Mouse (Mus musculus): ENCODE data around the gene Cbx2. TPM values are rescaled to one million over a fixed set of nuclear protein-coding genes. Genes with fewer than 3 reads are reported as not detected.
A peak's percentile ranks its signal among the peaks of the same experiment; 100 is the strongest.

Cbx2 gene
- polyA plus RNA-seq, 1 experiment from 2014 or later: 24.9 TPM

DNA sequence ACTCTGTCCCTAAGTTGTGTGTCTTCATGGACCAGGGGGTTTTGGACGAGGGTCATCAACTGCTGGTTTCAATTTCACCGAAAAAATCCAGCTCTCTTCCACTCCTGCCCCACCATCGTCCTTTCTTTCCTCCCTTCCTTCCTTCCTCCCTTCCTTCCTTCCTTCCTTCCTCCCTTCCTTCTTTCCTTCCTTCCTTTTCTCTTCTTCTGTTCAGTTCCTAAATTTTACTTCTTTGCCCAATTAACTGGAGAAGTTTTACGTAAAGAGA, 20.4 kb downstream of the Cbx2 start:
- ATAC-seq (ENCODE audit: insufficient number of reproducible peaks, insufficient read depth, low FRiP score, low read depth): no peak
- H3K4me3 ChIP-seq (ENCODE audit: low read depth, low read length): no peak overlapping the region

DNA sequence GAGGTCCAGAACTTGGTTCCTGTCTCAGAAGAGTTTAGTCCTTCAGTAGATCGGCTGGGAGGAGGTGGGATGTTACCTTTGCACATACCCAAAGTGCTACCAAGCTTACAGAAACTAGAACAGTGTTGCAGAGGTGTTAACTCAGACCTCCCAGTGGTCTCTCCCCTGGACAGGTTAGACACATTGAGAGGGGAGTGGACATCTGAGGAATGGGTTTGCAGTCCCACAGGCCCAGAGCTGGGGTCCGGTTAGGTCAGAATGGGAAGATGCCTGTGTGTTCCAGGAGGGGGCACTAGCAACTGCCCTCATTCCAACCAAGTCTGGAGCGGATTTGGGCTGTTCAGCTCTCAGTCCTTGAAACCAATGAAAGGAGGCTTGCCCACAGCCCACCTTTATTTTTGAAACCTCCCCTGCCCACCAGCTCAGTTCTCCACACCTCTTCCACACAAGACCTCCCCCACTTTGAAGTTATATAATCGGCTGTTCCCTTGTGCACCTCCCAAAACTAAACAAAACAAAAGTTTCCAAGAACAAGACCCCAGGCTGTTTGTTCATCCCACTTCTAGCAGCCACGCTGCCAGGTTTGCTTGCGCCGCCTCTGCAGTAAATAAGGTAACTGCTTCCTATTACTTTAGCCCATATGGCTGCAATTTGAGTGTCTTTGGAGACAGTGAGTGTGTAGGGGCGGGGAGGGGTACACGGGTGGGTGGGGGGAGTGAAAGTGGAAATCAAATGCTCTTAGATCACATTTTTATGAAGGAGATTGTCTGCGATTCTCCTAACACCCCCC, 21.2 kb downstream of the Cbx2 start:
- H3K36me3 ChIP-seq (ENCODE audit: control insufficient read depth, insufficient read depth, low read length): no peaks in the 10 kb centered on the region
- no peak for ATAC-seq (ENCODE audit: insufficient number of reproducible peaks, insufficient read depth, low FRiP score, low read depth)
- H3K27ac ChIP-seq (ENCODE audit: low read length): no peak overlapping the region
- no peaks in the 10 kb centered on the region for H3K9me3 ChIP-seq (ENCODE audit: control insufficient read depth, low read depth, low read length)
- no peak overlapping the region for H3K9ac ChIP-seq (replicated peaks; ENCODE audit: low read depth, low read length)
- H3K4me2 ChIP-seq (replicated peaks; ENCODE audit: low read depth, low read length): no peak overlapping the region
- WGBS: 4% methylated on average over 10 of the region's 10 CpGs
- no peak overlapping the region for H3K4me3 ChIP-seq (ENCODE audit: low read depth, low read length)
- H3K27me3 ChIP-seq (ENCODE audit: control insufficient read depth, insufficient read depth, low read length): peaks cover 58% of the 10 kb centered on the region
- peaks cover 47% of the 10 kb centered on the region for H3K4me1 ChIP-seq (ENCODE audit: control insufficient read depth, insufficient read depth, low read length)

More for the DNA sequence above, 20.4 kb downstream of the Cbx2 start:
- no peaks in the 10 kb centered on the region for H3K9me3 ChIP-seq (ENCODE audit: control insufficient read depth, low read depth, low read length)
- H3K27ac ChIP-seq (ENCODE audit: low read length): no peak overlapping the region
- WGBS: 5% methylated on average over 4 of the region's 4 CpGs
- H3K4me1 ChIP-seq (ENCODE audit: control insufficient read depth, insufficient read depth, low read length): peaks cover 47% of the 10 kb centered on the region
- H3K36me3 ChIP-seq (ENCODE audit: control insufficient read depth, insufficient read depth, low read length): peaks cover 4% of the 10 kb centered on the region; the same call in 1 of the 2 replicates
- no peak overlapping the region for H3K9ac ChIP-seq (replicated peaks; ENCODE audit: low read depth, low read length)
- H3K4me2 ChIP-seq (replicated peaks; ENCODE audit: low read depth, low read length): no peak overlapping the region
- peaks cover 56% of the 10 kb centered on the region for H3K27me3 ChIP-seq (ENCODE audit: control insufficient read depth, insufficient read depth, low read length)

DNA sequence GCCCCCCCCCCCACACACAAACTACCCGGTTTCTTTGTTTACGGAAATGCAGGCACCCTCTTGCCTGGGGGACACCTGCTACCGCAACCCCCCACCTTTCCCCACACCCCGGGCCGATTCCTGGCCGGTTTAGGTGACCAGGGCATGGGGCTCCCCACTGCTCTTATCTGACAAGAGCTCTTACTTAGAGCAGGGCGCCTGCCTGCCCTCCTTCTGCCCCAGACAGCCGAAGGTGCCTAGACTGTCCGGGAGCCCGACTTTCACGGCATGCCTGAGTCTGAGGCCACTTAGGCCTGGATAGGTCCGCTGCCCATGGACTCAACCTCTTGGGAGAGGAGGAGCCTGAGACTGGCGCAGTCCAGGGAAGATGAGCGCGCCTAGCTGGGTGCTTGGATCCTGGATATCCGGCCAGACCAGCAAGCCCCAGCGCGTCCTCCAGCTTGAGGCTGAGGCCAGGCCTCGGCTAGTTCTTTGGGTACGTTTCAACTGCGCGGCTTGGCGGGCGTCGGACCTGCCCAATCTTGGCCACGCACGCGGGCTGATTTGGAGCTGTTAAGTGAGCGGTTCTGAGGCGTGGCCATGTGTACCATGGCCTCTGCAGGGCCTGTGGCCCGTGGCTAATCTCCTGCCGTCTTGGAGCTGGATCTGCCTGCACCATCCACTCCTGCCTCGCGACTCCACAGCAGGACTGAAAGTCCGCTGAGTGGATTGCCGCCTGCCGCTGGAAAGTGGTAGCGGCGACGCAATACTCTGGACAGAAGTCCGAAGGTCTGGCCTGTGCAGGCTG, 22.0 kb downstream of the Cbx2 start:
- Histone ChIP-seq H3K4me1 (ENCODE audit: control insufficient read depth, insufficient read depth, low read length) (peaks cover 40% of the 10 kb centered on the region), H3K27ac (ENCODE audit: low read length) (no peak overlapping the region), H3K9me3 (ENCODE audit: control insufficient read depth, low read depth, low read length) (no peaks in the 10 kb centered on the region), H3K4me2 (replicated peaks; ENCODE audit: low read depth, low read length) (0 out of 2 replicates have a peak overlapping the region, but pooled peaks have one; percentile 12), H3K36me3 (ENCODE audit: control insufficient read depth, insufficient read depth, low read length) (no peaks in the 10 kb centered on the region), H3K4me3 (ENCODE audit: low read depth, low read length) (peak overlapping the region; percentile 5; the same call in 1 of the 2 replicates), H3K27me3 (ENCODE audit: control insufficient read depth, insufficient read depth, low read length) (peaks cover 64% of the 10 kb centered on the region), H3K9ac (replicated peaks; ENCODE audit: low read depth, low read length) (no peak overlapping the region)
- no peak for ATAC-seq (ENCODE audit: insufficient number of reproducible peaks, insufficient read depth, low FRiP score, low read depth)
- WGBS: 2% methylated on average over 41 of the region's 41 CpGs

DNA sequence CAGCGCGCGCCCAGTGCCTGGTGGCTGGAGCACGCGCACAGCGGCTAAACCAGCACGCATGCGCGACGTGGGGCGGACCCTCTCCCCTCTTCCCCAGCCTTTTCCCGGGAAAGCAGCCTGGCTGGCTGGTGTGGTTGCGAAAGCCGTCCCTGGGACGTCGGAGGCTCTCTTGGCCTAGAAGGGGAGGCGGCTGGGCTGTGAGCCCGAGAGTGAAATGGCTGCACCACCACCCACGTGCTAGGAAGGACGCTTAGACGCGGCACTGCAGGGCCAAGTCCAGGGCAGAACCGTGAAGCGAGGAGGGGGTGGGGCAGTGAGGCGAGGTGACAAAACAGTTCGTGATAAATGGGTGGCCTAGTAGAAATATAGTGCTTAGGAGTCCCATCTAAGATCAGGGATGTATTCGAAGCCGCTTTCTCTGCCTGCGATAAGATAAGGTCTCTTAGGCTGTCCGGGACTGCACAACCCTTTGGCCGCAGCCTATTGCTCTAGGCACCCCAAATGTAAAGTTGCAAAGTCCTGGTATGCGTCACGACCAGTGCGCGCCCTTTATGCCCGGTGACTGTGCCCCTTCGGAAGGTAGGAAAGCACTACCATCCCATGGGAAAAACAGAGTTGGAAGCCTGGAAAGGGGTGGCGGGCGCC, 24.0 kb downstream of the Cbx2 start:
- under 1% methylated on average over 39 of the region's 39 CpGs for WGBS
- Histone ChIP-seq H3K4me2 (replicated peaks; ENCODE audit: low read depth, low read length) (peak overlapping the region; percentile 45), H3K4me1 (ENCODE audit: control insufficient read depth, insufficient read depth, low read length) (peaks cover 32% of the 10 kb centered on the region), H3K9me3 (ENCODE audit: control insufficient read depth, low read depth, low read length) (no peaks in the 10 kb centered on the region), H3K27me3 (ENCODE audit: control insufficient read depth, insufficient read depth, low read length) (peaks cover 79% of the 10 kb centered on the region), H3K4me3 (ENCODE audit: low read depth, low read length) (peak overlapping the region; percentile 29), H3K27ac (ENCODE audit: low read length) (no peak overlapping the region), H3K9ac (replicated peaks; ENCODE audit: low read depth, low read length) (no peak overlapping the region), H3K36me3 (ENCODE audit: control insufficient read depth, insufficient read depth, low read length) (no peaks in the 10 kb centered on the region)
- peak; percentile 10; the same call in 1 of the 2 replicates for ATAC-seq (ENCODE audit: insufficient number of reproducible peaks, insufficient read depth, low FRiP score, low read depth)

DNA sequence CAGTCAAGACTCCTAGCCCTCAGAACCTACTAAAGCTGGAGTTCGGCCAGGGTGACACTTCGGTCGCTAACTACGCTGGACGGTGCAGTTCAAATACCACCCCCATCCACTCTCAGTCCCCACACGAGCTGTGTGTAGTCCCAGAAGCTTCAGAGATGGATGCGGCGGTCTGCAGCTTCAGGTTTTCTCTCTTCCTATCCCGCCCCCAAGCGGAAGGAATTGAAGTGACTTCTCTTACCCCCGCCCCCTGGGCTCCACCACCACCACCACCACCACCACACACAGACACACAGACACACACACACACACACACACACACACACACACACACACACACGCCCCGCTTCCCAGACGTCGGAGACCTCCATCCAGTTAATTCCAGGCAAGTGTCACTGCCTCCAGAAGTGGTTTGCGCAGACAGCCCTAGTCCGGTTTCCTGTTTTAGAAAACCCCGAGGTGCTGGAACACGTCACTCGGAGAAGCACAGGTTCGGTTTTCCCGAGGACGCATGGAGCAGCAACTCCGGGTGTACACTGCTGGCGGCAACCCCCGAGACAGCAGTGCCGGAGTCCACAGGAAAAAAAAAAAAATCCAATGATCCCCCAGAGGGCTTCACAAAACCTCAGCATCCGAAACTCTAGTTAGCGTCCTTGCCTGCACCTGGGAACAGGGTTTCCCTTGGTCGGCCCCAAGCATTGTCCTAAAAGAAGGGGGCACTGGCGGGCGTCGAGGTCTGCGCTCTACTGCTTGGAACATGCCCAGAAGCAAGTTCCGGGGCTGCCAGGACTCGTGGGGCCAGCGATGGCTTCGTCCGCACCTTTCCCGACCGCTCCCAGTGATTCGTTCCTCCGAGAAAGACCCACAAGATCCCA, 24.7 kb downstream of the Cbx2 start:
- Histone ChIP-seq H3K9me3 (ENCODE audit: control insufficient read depth, low read depth, low read length) (no peaks in the 10 kb centered on the region), H3K9ac (replicated peaks; ENCODE audit: low read depth, low read length) (no peak overlapping the region), H3K4me3 (ENCODE audit: low read depth, low read length) (peak overlapping the region; percentile 29; the same call in 1 of the 2 replicates), H3K4me2 (replicated peaks; ENCODE audit: low read depth, low read length) (peak overlapping the region; percentile 45), H3K4me1 (ENCODE audit: control insufficient read depth, insufficient read depth, low read length) (peaks cover 29% of the 10 kb centered on the region), H3K36me3 (ENCODE audit: control insufficient read depth, insufficient read depth, low read length) (no peaks in the 10 kb centered on the region), H3K27ac (ENCODE audit: low read length) (no peak overlapping the region), H3K27me3 (ENCODE audit: control insufficient read depth, insufficient read depth, low read length) (peaks cover 78% of the 10 kb centered on the region)
- no peak for ATAC-seq (ENCODE audit: insufficient number of reproducible peaks, insufficient read depth, low FRiP score, low read depth)
- under 1% methylated on average over 42 of the region's 43 CpGs for WGBS

DNA sequence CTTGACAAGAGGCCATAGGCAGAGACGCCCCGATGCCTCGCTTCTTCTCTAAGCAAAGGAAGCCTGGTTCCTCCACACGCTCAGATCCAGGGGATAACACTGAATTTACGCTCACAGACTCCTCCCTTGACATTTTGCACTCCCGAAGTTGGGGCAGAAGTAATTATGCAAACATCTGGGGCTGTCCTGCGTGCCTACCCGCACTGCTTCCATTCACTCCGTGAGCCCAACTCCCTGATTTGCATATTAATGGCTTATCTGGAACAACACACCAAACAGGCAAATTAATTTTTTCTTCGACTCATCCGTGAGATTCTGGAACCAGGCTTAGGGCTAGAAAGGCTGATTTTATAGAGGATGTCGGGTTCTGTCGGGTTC, 25.4 kb downstream of the Cbx2 start:
- H3K36me3 ChIP-seq (ENCODE audit: control insufficient read depth, insufficient read depth, low read length): no peaks in the 10 kb centered on the region
- no peaks in the 10 kb centered on the region for H3K9me3 ChIP-seq (ENCODE audit: control insufficient read depth, low read depth, low read length)
- H3K4me3 ChIP-seq (ENCODE audit: low read depth, low read length): no peak overlapping the region
- no peak for ATAC-seq (ENCODE audit: insufficient number of reproducible peaks, insufficient read depth, low FRiP score, low read depth)
- peaks cover 78% of the 10 kb centered on the region for H3K27me3 ChIP-seq (ENCODE audit: control insufficient read depth, insufficient read depth, low read length)
- no peak overlapping the region for H3K9ac ChIP-seq (replicated peaks; ENCODE audit: low read depth, low read length)
- peaks cover 31% of the 10 kb centered on the region for H3K4me1 ChIP-seq (ENCODE audit: control insufficient read depth, insufficient read depth, low read length)
- no peak overlapping the region for H3K4me2 ChIP-seq (replicated peaks; ENCODE audit: low read depth, low read length)
- no peak overlapping the region for H3K27ac ChIP-seq (ENCODE audit: low read length)
- WGBS: 2% methylated on average over 13 of the region's 13 CpGs

DNA sequence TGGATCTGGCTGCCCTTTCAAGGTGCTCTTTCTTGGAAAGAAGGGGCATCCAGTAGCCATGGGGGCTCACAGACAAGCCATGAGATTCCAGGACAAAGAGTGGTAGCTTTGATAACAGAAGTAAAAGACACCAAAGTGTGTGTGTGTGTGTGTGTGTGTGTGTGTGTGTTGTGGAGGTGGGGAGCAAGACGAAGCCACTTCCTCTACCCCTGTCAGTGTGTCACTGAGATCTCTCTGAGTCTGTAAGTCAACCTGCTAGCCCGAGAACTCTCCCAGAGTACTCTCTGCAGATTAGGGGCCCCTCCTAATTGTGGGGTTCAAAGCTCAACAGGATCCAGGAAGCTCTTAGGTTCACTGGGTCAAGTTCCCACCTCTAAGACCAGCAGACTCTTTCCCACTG, 27.6 kb downstream of the Cbx2 start:
- Histone ChIP-seq H3K27ac (ENCODE audit: low read length) (no peak overlapping the region), H3K27me3 (ENCODE audit: control insufficient read depth, insufficient read depth, low read length) (peaks cover 73% of the 10 kb centered on the region), H3K9ac (replicated peaks; ENCODE audit: low read depth, low read length) (no peak overlapping the region), H3K4me3 (ENCODE audit: low read depth, low read length) (no peak overlapping the region), H3K9me3 (ENCODE audit: control insufficient read depth, low read depth, low read length) (no peaks in the 10 kb centered on the region), H3K4me2 (replicated peaks; ENCODE audit: low read depth, low read length) (no peak overlapping the region), H3K4me1 (ENCODE audit: control insufficient read depth, insufficient read depth, low read length) (peaks cover 23% of the 10 kb centered on the region), H3K36me3 (ENCODE audit: control insufficient read depth, insufficient read depth, low read length) (no peaks in the 10 kb centered on the region)
- no peak for ATAC-seq (ENCODE audit: insufficient number of reproducible peaks, insufficient read depth, low FRiP score, low read depth)
- WGBS: 4% methylated on average over 2 of the region's 2 CpGs

DNA sequence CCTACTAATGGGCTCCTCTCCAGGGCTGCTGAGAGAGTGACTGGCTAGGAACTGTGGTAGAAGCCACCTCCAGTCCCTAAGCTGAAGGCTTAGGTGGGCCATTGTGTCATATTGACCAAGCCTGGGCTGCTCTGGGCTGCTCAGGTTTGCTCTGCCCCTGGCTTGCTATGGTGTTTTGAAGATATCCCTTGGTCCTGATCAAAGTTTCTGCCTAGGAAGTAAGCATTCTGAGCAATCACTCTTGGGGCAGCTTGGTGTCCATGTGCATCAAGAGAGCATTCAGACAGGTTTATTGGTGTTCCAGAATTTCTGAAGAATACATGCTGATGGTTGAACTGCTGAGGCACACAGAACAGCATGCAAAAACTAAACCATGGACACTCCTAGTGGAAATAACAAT, 28.7 kb downstream of the Cbx2 start:
- peaks cover 21% of the 10 kb centered on the region for H3K4me1 ChIP-seq (ENCODE audit: control insufficient read depth, insufficient read depth, low read length)

More for the DNA sequence above, 28.7 kb downstream of the Cbx2 start:
- Histone ChIP-seq H3K27me3 (ENCODE audit: control insufficient read depth, insufficient read depth, low read length) (peaks cover 70% of the 10 kb centered on the region), H3K27ac (ENCODE audit: low read length) (no peak overlapping the region), H3K9me3 (ENCODE audit: control insufficient read depth, low read depth, low read length) (no peaks in the 10 kb centered on the region), H3K4me2 (replicated peaks; ENCODE audit: low read depth, low read length) (no peak overlapping the region), H3K4me3 (ENCODE audit: low read depth, low read length) (no peak overlapping the region), H3K36me3 (ENCODE audit: control insufficient read depth, insufficient read depth, low read length) (no peaks in the 10 kb centered on the region), H3K9ac (replicated peaks; ENCODE audit: low read depth, low read length) (no peak overlapping the region)
- no peak for ATAC-seq (ENCODE audit: insufficient number of reproducible peaks, insufficient read depth, low FRiP score, low read depth)

Measured in stomach, embryonic 14.5 days (tissue).